Mouse (Mus musculus) macrophage (primary cell): ENCODE measurements around the gene Fip1l1. TPM values are rescaled to one million over a fixed set of nuclear protein-coding genes. Genes with fewer than 3 reads are reported as not detected.

Experiments used
- H3K27ac ChIP-seq: fragments of 350-480 bp; formaldehyde crosslinking; 2 replicates; pipeline ENCODE4 v1.9.0; 2021
- H3K36me3 ChIP-seq: fragments of 350-480 bp; formaldehyde crosslinking; 2 replicates; pipeline ENCODE4 v1.9.0; 2021; ENCODE audit errors: inconsistent target
- H3K4me3 ChIP-seq: fragments of 350-480 bp; formaldehyde crosslinking; 2 replicates; pipeline ENCODE4 v1.9.0; 2021; ENCODE audit errors: inconsistent target
- H3K79me2 ChIP-seq: fragments of 350-480 bp; formaldehyde crosslinking; 2 replicates; pipeline ENCODE4 v1.9.0; 2021; ENCODE audit errors: inconsistent target
- WGBS: methylation state at CpG from one replicate; pipeline ENCODE4 v1.1.7; 2026; ENCODE audit warnings: inconsistent platforms; ENCODE audit not compliant: missing documents; 5-methylcytosine and 5-hydroxymethylcytosine counted together
- polyA plus RNA-seq: library from polyadenylated mRNA; stranded (reverse); fragments of 250-400 nt; gene quantifications from 3 replicates; pipeline ENCODE4 v1.2.4, GENCODE M21; 2018; ENCODE audit warnings: inconsistent platforms
- total RNA-seq, 78 experiments: library from RNA; depleted of rRNA; stranded (reverse); fragments of 250-400 nt; gene quantifications; 1 replicate in 9 of 78; 2 replicates in 24 of 78; 3 replicates in 43 of 78; 4 replicates in 2 of 78; pipeline ENCODE4 v1.2.4; 2018; ENCODE audit warnings: inconsistent platforms in 56 of 78

Gene Fip1l1
- total RNA-seq (2018; cell fraction: chromatin; rRNA removed), result 100 to 1,000 TPM; 103 to 236 (median 181) TPM
- 10 to 100 TPM; 31.8 to 51.7 (median 43.1) TPM for total RNA-seq (2018; cell fraction: cytosol; rRNA removed)
- total RNA-seq (2018; cell fraction: nucleus; rRNA removed), result 100 to 1,000 TPM in 6 of 26 experiments, 10 to 100 TPM in 20; 62.2 to 116 (median 87.0) TPM
- 31.5 to 81.2 TPM (median 41.9 TPM) in 3 replicates for polyA plus RNA-seq

DNA sequence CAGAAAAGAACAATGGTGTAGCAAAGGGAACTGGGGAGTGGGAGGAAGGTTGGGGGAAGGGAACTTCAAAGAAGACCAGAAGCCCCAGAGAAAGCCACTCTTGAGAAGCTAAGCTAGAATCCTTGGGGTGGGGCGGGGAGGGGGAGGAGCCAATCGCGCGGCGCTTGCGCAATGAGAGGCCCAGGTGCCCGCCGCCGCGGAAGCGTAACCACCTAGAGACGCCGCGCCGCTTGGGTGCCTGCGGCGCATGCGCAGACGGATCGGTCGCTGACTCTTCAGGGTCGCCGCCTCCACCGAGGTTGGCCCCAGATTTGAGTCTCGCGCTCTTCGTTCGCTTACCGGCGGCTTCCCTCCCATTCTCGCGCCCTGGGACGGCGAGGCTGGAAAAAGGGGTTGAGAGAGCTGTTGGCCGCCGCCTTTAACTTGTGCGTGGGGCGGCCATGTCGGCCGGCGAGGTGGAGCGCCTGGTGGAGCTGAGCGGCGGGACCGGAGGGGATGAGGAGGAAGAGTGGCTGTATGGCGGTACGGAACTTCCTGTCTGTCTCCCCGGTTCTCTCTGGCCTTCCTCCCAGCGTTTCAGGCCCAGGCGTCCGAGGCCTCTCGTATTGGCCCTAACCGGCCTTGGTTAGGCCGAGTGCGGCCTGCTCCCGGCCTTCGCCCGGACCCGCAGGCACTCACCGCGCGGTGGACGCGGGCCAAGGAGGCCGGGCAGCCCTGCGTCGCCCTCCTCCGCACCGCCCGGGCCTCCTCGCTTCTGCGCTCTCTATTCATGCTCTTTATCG lies at the start of gene Fip1l1:
TSS of gene Fip1l1 (plus strand) at position 210 of the 782 bp plus-strand sequence.
- Histone ChIP-seq H3K36me3 (no peaks in the 10 kb centered on the region), H3K27ac (peak within 1 kb of the TSS; percentile 53), H3K4me3 (peak within 1 kb of the TSS; percentile 68), H3K79me2 (peaks cover 47% of the 10 kb centered on the region)
- under 1% methylated on average over 73 of the region's 73 CpGs for WGBS

DNA sequence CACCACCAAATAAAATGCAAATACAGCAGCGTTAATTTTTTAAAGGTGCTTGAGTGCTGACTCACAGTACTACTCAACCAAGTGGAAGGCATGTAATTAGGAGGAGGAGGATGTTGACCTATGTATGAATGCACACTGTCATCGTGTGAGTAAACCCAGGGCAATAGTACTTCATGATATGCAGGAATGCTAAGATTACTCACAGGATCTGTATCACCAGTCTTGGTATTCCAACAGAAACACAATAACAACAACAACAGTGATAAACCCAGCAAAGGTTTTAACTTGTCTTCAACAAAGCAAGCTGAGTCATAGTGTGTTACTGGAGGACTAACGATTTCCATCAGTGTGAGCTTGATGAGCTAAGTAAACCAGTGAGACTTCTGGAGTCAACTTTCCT lies 42.5 kb upstream of the Fip1l1 start:
- H3K36me3 ChIP-seq, result no peaks in the 10 kb centered on the region
- no peaks in the 10 kb centered on the region for H3K79me2 ChIP-seq
- 95% methylated on average over 3 of the region's 3 CpGs for WGBS
- no peak overlapping the region for H3K4me3 ChIP-seq
- H3K27ac ChIP-seq, result no peak overlapping the region

DNA sequence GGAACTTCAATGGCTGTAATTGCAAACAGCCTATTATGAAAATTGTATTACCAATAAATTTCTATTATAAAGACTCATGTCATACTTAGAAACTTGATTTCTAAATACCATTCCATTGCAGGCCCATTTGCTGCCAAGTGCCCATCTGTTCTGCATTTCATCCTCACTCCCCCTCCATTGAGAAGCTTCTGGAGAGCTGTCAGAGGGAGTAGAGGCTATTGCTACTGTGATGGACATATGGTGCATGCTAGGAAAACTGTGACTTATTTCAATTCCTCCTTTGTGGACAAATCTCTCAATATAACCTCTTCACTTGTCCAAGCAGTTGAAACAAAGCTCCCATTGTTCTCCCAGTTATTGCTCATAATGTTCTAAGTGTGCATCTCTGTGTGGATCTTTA lies 23.6 kb upstream of the Fip1l1 start:
- no peak overlapping the region for H3K27ac ChIP-seq
- no peaks in the 10 kb centered on the region for H3K36me3 ChIP-seq
- no peaks in the 10 kb centered on the region for H3K79me2 ChIP-seq
- no peak overlapping the region for H3K4me3 ChIP-seq

DNA sequence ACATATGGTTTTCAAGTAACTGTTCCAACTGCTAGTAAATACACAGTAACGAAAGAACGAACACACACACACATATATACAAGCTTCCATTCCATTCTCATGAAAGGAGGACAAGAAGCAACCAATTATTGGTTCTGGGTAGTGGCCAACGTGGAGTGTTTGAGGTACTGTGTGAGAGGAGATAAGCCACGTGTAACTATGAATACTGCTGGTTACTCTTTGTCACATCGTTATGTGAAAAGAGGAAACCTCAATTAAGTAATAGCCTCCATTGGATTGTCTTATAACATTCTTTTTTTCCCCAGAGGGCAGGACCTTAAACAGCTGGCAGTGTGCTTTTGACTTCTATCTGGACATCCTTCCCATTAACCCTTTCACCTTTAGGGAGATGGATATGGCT lies 8.2 kb upstream of the Fip1l1 start:
- WGBS, result 56% methylated on average over 5 of the region's 5 CpGs
- Histone ChIP-seq H3K27ac (no peak overlapping the region), H3K36me3 (no peaks in the 10 kb centered on the region), H3K4me3 (no peak overlapping the region), H3K79me2 (no peaks in the 10 kb centered on the region; the same call in 1 of the 2 replicates)

DNA sequence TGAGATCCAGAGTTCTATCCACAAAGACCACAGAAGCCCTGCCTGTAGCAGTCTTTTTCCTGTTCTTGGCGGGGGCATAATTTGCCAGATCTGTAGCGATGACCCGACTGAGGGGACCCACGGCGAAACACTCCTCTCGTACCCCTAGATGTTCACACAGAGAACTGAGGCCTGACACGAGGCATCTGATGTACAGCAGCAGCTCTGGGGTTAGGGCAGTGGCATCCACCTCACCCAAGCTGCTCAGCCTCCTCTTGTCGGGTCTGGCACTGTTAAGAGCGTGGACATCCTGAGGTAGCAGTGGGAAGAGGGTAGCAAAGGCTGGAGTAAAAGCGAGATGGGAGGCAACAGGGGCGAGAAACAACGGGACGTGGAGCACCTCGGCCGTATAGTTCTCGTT lies 4.5 kb upstream of the Fip1l1 start:
- Histone ChIP-seq H3K79me2 (peaks cover under 1% of the 10 kb centered on the region), H3K27ac (no peak overlapping the region), H3K36me3 (no peaks in the 10 kb centered on the region), H3K4me3 (peak overlapping the region; percentile 67)
- 6% methylated on average over 16 of the region's 16 CpGs for WGBS

DNA sequence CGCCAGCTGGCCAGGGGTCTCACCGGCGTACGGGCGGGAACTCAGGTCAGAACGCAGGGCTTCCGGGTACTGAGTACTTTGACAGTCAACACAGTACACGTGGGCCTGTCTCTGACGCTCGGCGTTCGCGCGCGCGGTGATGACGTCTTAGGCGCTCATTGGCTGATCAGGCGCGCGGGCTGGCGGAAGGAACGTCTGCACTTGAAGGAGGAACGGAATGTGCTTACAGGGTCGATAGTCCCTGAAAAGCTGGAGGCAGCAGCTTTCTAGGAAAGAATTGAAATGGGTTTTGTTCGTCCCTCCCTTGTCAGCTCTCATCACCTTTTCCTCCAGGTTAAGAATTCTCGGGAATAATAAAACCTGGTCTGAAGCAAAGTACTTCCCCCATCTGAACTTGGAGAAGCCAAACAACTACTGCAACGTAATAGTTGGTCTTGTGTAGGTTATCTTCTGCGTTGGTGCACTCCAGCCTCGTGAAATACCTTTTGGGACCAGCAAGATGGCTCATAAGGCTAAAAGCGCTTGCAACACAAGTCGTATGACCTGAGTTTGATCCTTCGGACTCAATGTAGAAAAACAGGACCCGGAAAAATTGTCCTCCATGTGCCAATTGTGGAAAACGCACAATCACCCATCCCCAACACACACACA lies 3.5 kb upstream of the Fip1l1 start, which contains the start of gene Scfd2:
TSS of gene Scfd2 (minus strand) at position 130 of the 651 bp plus-strand sequence.
- H3K36me3 ChIP-seq, result no peaks in the 10 kb centered on the region
- peaks cover 10% of the 10 kb centered on the region for H3K79me2 ChIP-seq
- peak within 1 kb of the TSS; percentile 67 for H3K4me3 ChIP-seq
- WGBS, result 7% methylated on average over 35 of the region's 35 CpGs
- H3K27ac ChIP-seq, result peak within 1 kb of the TSS; percentile 12; the same call in 1 of the 2 replicates

DNA sequence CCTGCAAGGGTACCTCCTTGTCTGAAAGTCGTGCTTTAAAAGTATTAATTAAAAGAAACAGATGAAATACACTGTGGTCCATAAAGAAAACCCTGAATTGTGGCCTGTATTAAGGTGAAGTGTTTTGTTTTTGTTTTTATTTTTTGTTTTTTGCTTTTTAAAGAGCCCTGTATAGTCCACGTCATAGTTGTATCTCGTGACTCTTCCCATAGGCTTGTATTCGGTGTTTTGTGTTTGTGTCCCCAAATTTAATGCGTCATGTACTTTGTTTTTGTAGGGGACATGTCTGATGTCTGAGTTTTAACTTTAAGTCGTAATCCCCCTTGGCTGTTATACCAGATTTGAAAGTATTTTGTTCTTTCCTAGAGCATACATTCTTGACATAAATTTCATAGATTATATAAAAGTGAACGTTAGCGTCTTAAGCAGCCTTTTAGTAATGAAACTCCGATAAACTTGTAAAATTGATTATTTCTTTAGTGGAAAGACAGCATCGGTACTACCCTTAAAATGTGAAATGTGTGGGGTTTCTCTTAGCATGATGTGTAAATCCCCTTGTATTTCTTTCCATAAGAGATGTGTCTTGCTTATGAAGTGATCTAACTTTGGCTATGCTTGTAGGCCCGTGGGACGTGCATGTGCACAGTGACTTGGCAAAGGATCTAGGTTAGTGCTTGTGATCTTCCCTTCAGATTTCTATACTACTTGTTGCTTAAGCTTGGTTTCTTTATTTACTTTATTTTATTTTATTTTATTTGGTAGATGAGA lies 1.1 kb downstream of the Fip1l1 start:
- Histone ChIP-seq H3K36me3 (no peaks in the 10 kb centered on the region), H3K27ac (peak overlapping the region; percentile 53), H3K4me3 (peak overlapping the region; percentile 68), H3K79me2 (peaks cover 56% of the 10 kb centered on the region)
- 52% methylated on average over 12 of the region's 12 CpGs for WGBS

DNA sequence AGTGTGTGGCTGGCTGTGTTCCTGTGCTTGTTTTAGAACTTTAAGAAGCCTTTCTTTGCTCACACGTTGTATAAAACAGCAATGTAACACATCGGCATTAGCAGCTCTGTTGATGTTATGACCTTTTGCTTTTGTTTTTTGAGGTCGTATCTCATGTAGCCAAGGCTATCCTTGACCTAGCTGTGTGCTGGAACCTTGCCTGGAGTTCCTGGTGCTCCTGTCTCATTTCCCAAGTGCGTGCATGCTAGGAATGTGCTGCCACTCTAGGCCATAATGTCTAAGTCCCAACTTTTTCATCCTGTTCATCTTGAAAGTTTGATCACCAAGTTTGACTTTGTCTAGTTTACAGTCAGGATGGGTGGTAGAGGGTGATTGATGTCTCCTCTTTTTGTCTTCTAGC lies 10.4 kb downstream of the Fip1l1 start:
- WGBS, result 97% methylated on average over 4 of the region's 4 CpGs
- H3K36me3 ChIP-seq, result peaks cover 55% of the 10 kb centered on the region
- peaks cover 35% of the 10 kb centered on the region for H3K79me2 ChIP-seq
- no peak overlapping the region for H3K4me3 ChIP-seq
- no peak overlapping the region for H3K27ac ChIP-seq

DNA sequence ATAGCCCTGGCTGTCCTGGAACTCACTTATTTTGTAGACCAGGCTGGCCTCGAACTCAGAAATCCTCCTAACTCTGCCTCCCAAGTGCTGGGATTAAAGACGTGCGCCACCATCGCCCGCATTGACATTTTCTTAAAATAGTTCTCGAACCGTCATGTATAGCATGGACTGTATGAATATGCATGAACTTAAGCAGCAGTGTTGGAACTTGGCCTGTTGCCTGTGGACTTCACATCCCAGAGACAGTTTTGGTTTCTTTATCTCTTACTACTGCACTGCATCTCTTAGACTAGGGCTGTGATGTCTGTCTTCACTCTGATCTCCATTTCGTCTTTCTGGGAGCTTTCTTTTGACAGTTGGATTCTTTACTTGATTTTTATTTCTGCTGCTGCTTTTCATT lies 14.3 kb downstream of the Fip1l1 start:
- WGBS, result 87% methylated on average over 8 of the region's 8 CpGs
- Histone ChIP-seq H3K36me3 (peaks cover 75% of the 10 kb centered on the region), H3K4me3 (no peak overlapping the region), H3K79me2 (peaks cover 12% of the 10 kb centered on the region; the same call in 1 of the 2 replicates), H3K27ac (no peak overlapping the region)

DNA sequence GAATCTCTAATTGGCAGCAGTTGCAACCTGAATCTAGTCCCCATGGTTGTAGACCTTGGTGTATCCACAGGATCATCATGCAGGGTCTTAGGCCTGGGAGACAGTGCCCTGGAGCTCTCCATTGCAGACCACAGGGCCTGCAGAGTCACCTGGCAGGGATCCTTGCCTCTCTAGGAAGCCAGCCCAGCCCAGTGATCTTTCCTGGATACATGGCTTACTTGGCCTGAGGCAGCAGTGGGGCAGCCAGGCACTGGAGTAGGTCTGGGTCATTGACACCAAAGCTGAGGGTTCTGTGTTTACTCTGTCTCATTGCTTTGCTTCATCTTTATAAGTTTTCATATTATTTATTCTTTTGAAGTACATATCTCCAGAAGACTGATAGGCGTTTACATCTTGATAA lies 25.9 kb downstream of the Fip1l1 start:
- Histone ChIP-seq H3K27ac (no peak overlapping the region), H3K36me3 (peaks cover 44% of the 10 kb centered on the region), H3K4me3 (no peak overlapping the region), H3K79me2 (no peaks in the 10 kb centered on the region)
- 100% methylated on average over 1 of the region's 1 CpGs for WGBS

DNA sequence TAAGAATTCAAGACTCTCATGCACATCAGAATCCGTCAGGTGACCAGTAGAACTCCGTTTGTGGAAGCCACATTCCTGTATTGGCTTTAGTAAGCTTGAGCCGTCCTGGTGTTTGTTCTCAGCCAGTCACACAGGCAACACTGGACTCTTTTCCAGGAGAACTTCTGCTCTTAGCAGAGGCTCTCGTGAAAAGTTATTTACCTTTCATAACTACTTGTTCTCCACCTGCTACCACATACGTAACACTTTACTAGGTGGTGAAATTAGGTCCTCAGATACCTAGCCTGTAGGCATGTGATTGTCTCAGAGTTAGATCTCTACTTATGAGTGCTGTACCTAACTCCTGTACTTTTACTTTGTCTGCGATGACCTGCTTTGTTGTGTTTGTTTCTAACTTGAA lies 36.5 kb downstream of the Fip1l1 start:
- H3K4me3 ChIP-seq, result no peak overlapping the region
- no peak overlapping the region for H3K27ac ChIP-seq
- peaks cover 31% of the 10 kb centered on the region; the same call in 1 of the 2 replicates for H3K36me3 ChIP-seq
- 97% methylated on average over 6 of the region's 6 CpGs for WGBS
- no peaks in the 10 kb centered on the region for H3K79me2 ChIP-seq

DNA sequence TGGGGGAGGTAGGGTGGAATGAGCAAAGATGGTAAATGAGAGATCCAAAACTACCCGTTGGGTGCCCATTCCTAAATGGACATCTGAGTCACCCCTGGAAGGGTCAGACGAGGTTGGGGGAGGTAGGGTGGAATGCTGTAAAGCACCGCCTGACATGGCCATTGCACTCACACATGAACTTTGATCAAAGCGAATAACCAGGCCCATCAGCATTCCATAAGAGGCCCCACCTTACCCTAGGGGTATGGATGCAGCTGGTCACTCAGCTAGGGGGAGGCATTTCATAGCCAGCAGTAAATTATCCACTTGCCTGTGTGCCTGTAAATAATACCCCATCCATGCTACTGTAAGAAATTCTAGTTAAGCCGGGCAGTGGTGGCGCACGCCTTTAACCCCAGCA lies 53.9 kb downstream of the Fip1l1 start:
- Histone ChIP-seq H3K36me3 (peaks cover 75% of the 10 kb centered on the region), H3K79me2 (no peaks in the 10 kb centered on the region), H3K4me3 (no peak overlapping the region), H3K27ac (no peak overlapping the region)
- WGBS, result 95% methylated on average over 7 of the region's 7 CpGs

DNA sequence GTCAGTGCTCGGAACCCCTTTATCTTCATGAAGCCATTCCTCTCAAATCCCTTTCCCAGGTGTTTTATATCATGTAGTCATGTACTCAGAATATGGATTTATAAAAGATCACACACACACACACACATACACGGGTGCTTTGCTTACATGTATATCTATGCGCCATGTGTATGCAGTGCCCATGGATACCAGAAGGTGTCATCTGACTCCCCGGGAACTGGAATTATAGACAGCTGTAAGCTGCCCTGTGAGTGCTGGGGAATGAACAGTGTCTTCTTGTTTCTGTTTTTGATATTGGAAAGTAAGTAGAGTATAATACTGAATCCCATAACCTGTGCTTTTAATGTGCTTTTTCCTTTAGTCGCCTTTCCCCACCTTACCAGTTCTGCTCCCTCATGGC lies 56.2 kb downstream of the Fip1l1 start:
- H3K27ac ChIP-seq, result no peak overlapping the region
- 94% methylated on average over 5 of the region's 5 CpGs for WGBS
- no peaks in the 10 kb centered on the region for H3K79me2 ChIP-seq
- peaks cover 85% of the 10 kb centered on the region for H3K36me3 ChIP-seq
- no peak overlapping the region for H3K4me3 ChIP-seq

DNA sequence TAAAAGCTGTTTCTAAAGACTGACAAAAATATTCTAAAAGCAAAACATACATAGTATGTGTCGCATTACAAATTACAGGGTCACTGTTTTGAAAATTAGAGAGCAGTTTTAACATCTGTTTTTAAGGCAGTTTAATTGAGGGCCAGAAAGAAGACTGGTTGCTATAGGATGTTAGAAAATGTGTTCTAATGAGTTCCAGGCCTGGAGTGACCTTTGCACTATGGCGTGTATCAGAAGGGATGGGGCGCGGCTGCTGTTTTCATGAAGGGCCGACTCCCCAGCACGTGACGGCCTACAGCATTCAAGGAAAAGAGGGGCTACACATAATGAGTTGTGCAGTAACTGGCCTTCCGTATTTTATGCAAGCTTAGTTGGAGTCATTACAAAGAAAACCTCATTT lies 57.9 kb downstream of the Fip1l1 start:
- peaks cover 83% of the 10 kb centered on the region for H3K36me3 ChIP-seq

More for the DNA sequence above, 57.9 kb downstream of the Fip1l1 start:
- H3K4me3 ChIP-seq, result no peak overlapping the region
- 92% methylated on average over 7 of the region's 8 CpGs for WGBS
- no peak overlapping the region for H3K27ac ChIP-seq
- no peaks in the 10 kb centered on the region for H3K79me2 ChIP-seq
